Mouse (Mus musculus) myocyte (in vitro differentiated cells): ENCODE results near the gene Crygd. TPM values are rescaled to one million over a fixed set of nuclear protein-coding genes. Genes with fewer than 3 reads are reported as not detected.

ENCODE experiments used
- H3K27me3 ChIP-seq: one replicate; pipeline ENCODE4 v1.6.1; 2011; ENCODE audit not compliant: control insufficient read depth, insufficient read depth, insufficient read length
- H3K36me3 ChIP-seq: one replicate; pipeline ENCODE4 v1.6.1; 2011; ENCODE audit not compliant: control insufficient read depth, insufficient read depth
- H3K4me2 ChIP-seq: one replicate; pipeline ENCODE4 v1.6.1; 2011; ENCODE audit warnings: low read depth, control low read depth
- H3K4me3 ChIP-seq: one replicate; pipeline ENCODE4 v1.5.1; 2011; ENCODE audit warnings: mild to moderate bottlenecking, control low read depth, moderate library complexity
- H3K79me2 ChIP-seq: one replicate; pipeline ENCODE4 v1.6.1; 2011; ENCODE audit not compliant: control insufficient read depth, insufficient read depth
- H3ac ChIP-seq: one replicate; pipeline ENCODE4 v1.6.1; 2011; ENCODE audit not compliant: control insufficient read depth, insufficient read length
- CEBPB ChIP-seq: IDR thresholded peaks from 2 replicates; pipeline ENCODE4 v1.6.1; 2011; ENCODE audit warnings: mild to moderate bottlenecking, moderate library complexity; ENCODE audit not compliant: poor library complexity, insufficient read depth, severe bottlenecking
- E2F4 ChIP-seq: IDR thresholded peaks from one replicate; pipeline ENCODE4 v1.6.1; 2011; ENCODE audit warnings: mild to moderate bottlenecking, control low read depth, moderate library complexity; ENCODE audit not compliant: insufficient read depth
- MAX ChIP-seq: IDR thresholded peaks from one replicate; pipeline ENCODE4 v1.6.1; 2011; ENCODE audit warnings: low read depth, mild to moderate bottlenecking, control low read depth
- MYOD1 ChIP-seq, 3 experiments: IDR thresholded peaks; one replicate each; pipeline ENCODE4 v1.6.1; 2011; ENCODE audit warnings: control low read depth in 2 of 3, low read depth in 2 of 3, mild to moderate bottlenecking in 2 of 3, moderate library complexity in 1 of 3; ENCODE audit not compliant: insufficient read length in 2 of 3, control insufficient read depth in 1 of 3
- MYOG ChIP-seq, 3 experiments: IDR thresholded peaks; one replicate each; pipeline ENCODE4 v1.6.1; 2011; ENCODE audit warnings: control low read depth in 2 of 3, low read depth in 2 of 3, mild to moderate bottlenecking in 2 of 3; ENCODE audit not compliant: insufficient read length in 2 of 3, control insufficient read depth in 1 of 3, insufficient read depth in 1 of 3
- POLR2A ChIP-seq: IDR thresholded peaks from one replicate; pipeline ENCODE4 v1.6.1; 2011; ENCODE audit warnings: low read depth, mild to moderate bottlenecking, control low read depth, moderate library complexity; ENCODE audit not compliant: insufficient read length
- POLR2AphosphoS2 ChIP-seq: IDR thresholded peaks from one replicate; pipeline ENCODE4 v1.6.1; 2011; ENCODE audit warnings: low read depth, control low read depth; ENCODE audit not compliant: insufficient read length
- REST ChIP-seq: IDR thresholded peaks from one replicate; pipeline ENCODE4 v1.6.1; 2011; ENCODE audit warnings: mild to moderate bottlenecking, control low read depth, moderate library complexity; ENCODE audit not compliant: insufficient read depth, insufficient read length
- SRF ChIP-seq: IDR thresholded peaks from one replicate; pipeline ENCODE4 v1.6.1; 2011; ENCODE audit warnings: low read depth; ENCODE audit not compliant: control insufficient read depth, insufficient read length
- TCF12 ChIP-seq: IDR thresholded peaks from one replicate; pipeline ENCODE4 v1.6.1; 2011; ENCODE audit warnings: mild to moderate bottlenecking, control low read depth; ENCODE audit not compliant: poor library complexity, insufficient read depth, severe bottlenecking
- TCF3 ChIP-seq: IDR thresholded peaks from one replicate; pipeline ENCODE4 v1.6.1; 2011; ENCODE audit warnings: low read depth, control low read depth; ENCODE audit not compliant: insufficient read length
- USF1 ChIP-seq: IDR thresholded peaks from one replicate; pipeline ENCODE4 v1.6.1; 2011; ENCODE audit warnings: low read depth, mild to moderate bottlenecking, control low read depth, moderate library complexity
- polyA plus RNA-seq: library from polyadenylated mRNA; unstranded; fragments of >200 nt; fragmentation: generic; extraction: Trizol; gene quantifications from one replicate; pipeline ENCODE4 v1.2.1, GENCODE M21; 2012; ENCODE audit warnings: missing spikeins

Crygd gene
- polyA plus RNA-seq, 1 experiment, result not detected

DNA sequence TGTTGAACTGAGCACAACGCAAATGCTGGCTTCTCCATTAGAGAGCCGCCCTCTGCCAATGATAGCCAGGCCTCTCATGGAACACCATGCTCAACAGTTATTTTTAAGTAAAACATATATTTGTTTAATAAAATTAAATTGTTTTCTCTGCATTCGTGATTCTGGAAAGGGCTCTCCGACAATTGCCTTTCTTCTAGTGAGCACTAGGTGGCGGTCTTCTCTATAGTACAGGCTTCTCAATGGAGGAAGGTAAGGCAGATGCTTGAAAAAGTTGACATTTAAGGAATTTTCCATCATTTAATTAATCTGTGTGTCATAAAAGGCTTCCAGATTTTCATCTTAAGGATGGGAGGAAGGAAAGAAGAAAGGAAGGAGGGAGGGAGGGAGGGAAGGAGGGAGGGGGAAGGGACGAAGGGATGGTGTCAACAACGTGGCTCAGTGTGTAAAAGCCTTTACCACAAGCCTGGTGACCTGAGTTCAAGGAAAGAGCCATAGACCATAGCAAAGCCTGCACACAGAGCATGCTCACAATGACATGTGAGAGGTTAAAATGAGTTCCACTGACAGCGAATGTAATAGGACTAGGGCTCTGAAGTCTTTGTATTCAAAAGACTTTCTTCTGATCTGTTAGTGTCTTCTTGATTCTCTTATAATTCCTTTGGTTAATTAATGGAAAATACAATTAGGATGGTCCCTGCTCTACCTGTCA lies 16.7 kb downstream of the Crygd start:
- no peaks in the 10 kb centered on the region for H3K27me3 ChIP-seq
- no peaks in the 10 kb centered on the region for H3K79me2 ChIP-seq
- no peaks in the 10 kb centered on the region for H3K36me3 ChIP-seq
- no peak overlapping the region for H3ac ChIP-seq
- no peak overlapping the region for H3K4me3 ChIP-seq
- H3K4me2 ChIP-seq, result peak overlapping the region; percentile 44
- no peak for TF ChIP-seq POLR2A
- no peak for TF ChIP-seq TCF12
- TF ChIP-seq MYOG (IDR thresholded peaks at IDR 0.05; ENCODE audit: control insufficient read depth in 1 of 3, insufficient read depth in 1 of 3, insufficient read length in 2 of 3, low read depth in 2 of 3), result no peak
- no peak for TF ChIP-seq TCF3
- no peak for TF ChIP-seq MYOD1 (IDR thresholded peaks at IDR 0.05; ENCODE audit: control insufficient read depth in 1 of 3, insufficient read length in 2 of 3, low read depth in 2 of 3)
- no peak for TF ChIP-seq CEBPB
- no peak for TF ChIP-seq MAX
- no peak for TF ChIP-seq SRF
- TF ChIP-seq E2F4, result no peak
- TF ChIP-seq USF1, result no peak
- TF ChIP-seq POLR2AphosphoS2, result no peak
- no peak for TF ChIP-seq REST

DNA sequence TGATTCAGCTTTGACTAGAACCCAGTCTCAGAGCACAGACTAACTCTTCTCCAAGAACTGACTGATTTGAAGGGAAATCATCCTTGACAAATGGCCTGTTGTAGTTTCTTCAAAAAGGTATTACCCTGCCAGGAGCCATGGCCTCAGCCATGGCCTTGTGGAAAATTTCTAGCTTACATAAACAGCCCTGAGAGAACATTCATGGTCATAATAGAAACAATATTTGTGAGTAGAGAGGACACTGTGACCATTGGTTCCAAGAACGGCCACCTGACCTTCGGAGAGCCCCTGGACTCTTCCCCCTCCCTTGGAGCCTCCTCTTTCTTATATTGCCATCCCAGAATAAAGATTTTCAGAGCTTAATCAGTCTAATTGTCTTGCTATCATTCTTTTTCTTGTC lies 19.8 kb downstream of the Crygd start:
- Histone ChIP-seq H3K79me2 (no peaks in the 10 kb centered on the region), H3ac (no peak overlapping the region), H3K4me3 (no peak overlapping the region), H3K27me3 (no peaks in the 10 kb centered on the region), H3K36me3 (no peaks in the 10 kb centered on the region), H3K4me2 (no peak overlapping the region)
- TF ChIP-seq MAX (no peak), CEBPB (no peak), REST (no peak), TCF3 (no peak)

DNA sequence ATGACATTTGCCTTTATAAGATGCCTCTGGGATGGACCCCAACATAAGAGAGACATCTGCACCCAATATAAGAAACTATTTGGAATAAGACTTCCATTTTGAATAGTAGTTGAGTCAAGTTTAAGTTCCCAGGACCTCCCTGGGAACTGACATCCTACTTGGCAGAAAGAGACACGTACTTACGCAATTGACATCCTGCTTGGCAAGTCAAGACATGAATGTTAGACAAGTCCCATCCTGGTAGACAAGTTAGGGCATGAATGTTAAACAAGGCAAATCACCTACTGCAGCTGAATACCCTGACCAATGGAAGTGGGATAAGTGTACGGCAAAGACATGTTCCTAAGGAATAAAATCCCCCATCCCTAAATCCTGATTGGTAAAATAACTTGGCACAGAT lies 21.4 kb downstream of the Crygd start:
- no peak for TF ChIP-seq TCF3
- TF ChIP-seq POLR2AphosphoS2, result no peak
- TF ChIP-seq MYOD1 (IDR thresholded peaks at IDR 0.05; ENCODE audit: control insufficient read depth in 1 of 3, insufficient read length in 2 of 3, low read depth in 2 of 3), result no peak
- no peak for TF ChIP-seq POLR2A
- TF ChIP-seq E2F4, result no peak
- TF ChIP-seq MAX, result no peak
- TF ChIP-seq USF1, result no peak
- TF ChIP-seq CEBPB, result no peak
- no peak for TF ChIP-seq TCF12
- TF ChIP-seq MYOG (IDR thresholded peaks at IDR 0.05; ENCODE audit: control insufficient read depth in 1 of 3, insufficient read depth in 1 of 3, insufficient read length in 2 of 3, low read depth in 2 of 3), result no peak
- TF ChIP-seq SRF, result no peak
- no peak for TF ChIP-seq REST
- no peak overlapping the region for H3ac ChIP-seq

DNA sequence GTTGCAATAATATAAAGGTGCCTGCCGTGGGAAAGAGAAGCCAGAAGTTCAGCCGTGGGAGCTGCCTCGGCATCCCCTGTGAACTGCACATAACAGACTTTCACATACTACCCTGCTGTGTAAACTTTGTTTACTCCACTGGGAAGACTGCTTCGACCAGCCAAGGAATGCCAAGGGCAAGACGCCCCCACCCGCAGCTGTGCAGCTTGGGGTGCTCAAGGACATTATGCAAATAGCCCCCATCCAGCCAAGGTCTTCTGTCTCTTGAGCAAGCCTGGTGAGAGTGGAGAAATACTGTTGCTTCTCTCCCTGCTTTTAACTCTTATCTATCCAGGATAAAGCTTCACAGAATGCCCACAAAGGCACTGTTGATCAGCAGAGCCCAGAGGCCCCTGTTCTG lies 22.4 kb downstream of the Crygd start:
- Histone ChIP-seq H3K4me2 (no peak overlapping the region), H3K36me3 (no peaks in the 10 kb centered on the region), H3K79me2 (no peaks in the 10 kb centered on the region), H3ac (no peak overlapping the region), H3K27me3 (no peaks in the 10 kb centered on the region), H3K4me3 (no peak overlapping the region)
- TF ChIP-seq MYOD1 (IDR thresholded peaks at IDR 0.05; ENCODE audit: control insufficient read depth in 1 of 3, insufficient read length in 2 of 3, low read depth in 2 of 3), result no peak

More for the DNA sequence above, 21.4 kb downstream of the Crygd start:
- H3K79me2 ChIP-seq, result no peaks in the 10 kb centered on the region
- H3K4me3 ChIP-seq, result no peak overlapping the region
- no peaks in the 10 kb centered on the region for H3K36me3 ChIP-seq
- no peaks in the 10 kb centered on the region for H3K27me3 ChIP-seq
- no peak overlapping the region for H3K4me2 ChIP-seq

DNA sequence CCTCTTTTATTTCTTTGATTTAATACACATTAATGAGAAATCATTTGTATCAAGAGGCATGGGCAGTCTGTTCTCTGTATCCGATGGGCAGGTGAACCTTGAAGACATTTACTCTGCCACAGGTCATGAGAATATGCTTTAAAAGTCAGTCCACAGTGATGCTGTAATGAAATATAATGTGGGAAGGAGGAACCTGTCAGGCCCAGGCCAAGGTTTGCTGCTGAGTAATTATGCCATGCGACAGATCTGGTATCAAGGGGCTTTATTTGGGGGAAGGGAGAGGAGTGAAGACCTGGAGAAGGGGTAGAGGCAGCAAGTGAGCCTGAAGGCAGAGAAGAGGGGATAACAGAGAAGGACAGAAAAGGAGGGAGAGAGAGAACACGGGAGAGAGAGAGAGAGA lies 23.6 kb downstream of the Crygd start:
- Histone ChIP-seq H3K36me3 (no peaks in the 10 kb centered on the region), H3K4me2 (no peak overlapping the region), H3K4me3 (no peak overlapping the region), H3K27me3 (no peaks in the 10 kb centered on the region), H3K79me2 (no peaks in the 10 kb centered on the region), H3ac (no peak overlapping the region)
- no peak for TF ChIP-seq CEBPB
